Mouse (Mus musculus): ENCODE data around the gene Grk3. TPM values are rescaled to one million over a fixed set of nuclear protein-coding genes. Genes with fewer than 3 reads are reported as not detected.

Gene Grk3
- 1 to 10 TPM; 5.1 to 6.6 TPM for total RNA-seq (2021)

- DNase-seq (ENCODE audit: low spot score): peak; percentile 32
- intact Hi-C loops (cut with DNase I): loop anchor here (2.0 to 5.0 kb wide), 2 partner anchors 37 to 145 kb away; no protein-coding TSS in a partner anchor
Measured at GRCm38 (mm10) chr5:113015236-113016061, at the start of gene Grk3. Grk3 (minus strand) TSS chr5:113015791.

GRCm38 (mm10) chr5:113054308-113054707 is 38.7 kb upstream of the Grk3 start:
- intact Hi-C loops (cut with DNase I): loop anchor here (1.0 to 10.0 kb wide), 4 partner anchors 37 to 622 kb away; partner anchors contain the start of gene Grk3
- peak; percentile 27 for DNase-seq (ENCODE audit: low spot score)

- intact Hi-C loops (cut with DNase I): loop anchor here (5.0 to 10.0 kb wide), 3 partner anchors 33 to 618 kb away; partner anchors contain the start of gene Grk3
- no peak for DNase-seq (ENCODE audit: low spot score)
Measured at GRCm38 (mm10) chr5:113050581-113051185, 35.1 kb upstream of the Grk3 start.

- DNase-seq (ENCODE audit: low spot score): no peak
- intact Hi-C loops (cut with DNase I): loop anchor here (5.0 to 10.0 kb wide), 3 partner anchors 33 to 618 kb away; partner anchors contain the start of gene Grk3
Measured at GRCm38 (mm10) chr5:113049876-113050275, 34.3 kb upstream of the Grk3 start.

GRCm38 (mm10) chr5:113045511-113046273 is 30.1 kb upstream of the Grk3 start:
- intact Hi-C loops (cut with DNase I): no loop called here
- DNase-seq (ENCODE audit: low spot score): no peak

- intact Hi-C loops (cut with DNase I): no loop called here
- no peak for DNase-seq (ENCODE audit: low spot score)
Measured at GRCm38 (mm10) chr5:113043531-113043930, 27.9 kb upstream of the Grk3 start.

GRCm38 (mm10) chr5:113041567-113042071 is 26.0 kb upstream of the Grk3 start:
- intact Hi-C loops (cut with DNase I): no loop called here
- peak; percentile 35 for DNase-seq (ENCODE audit: low spot score)

GRCm38 (mm10) chr5:113040776-113041175 is 25.2 kb upstream of the Grk3 start:
- intact Hi-C loops (cut with DNase I): no loop called here
- DNase-seq (ENCODE audit: low spot score): no peak

- DNase-seq (ENCODE audit: low spot score): no peak
- intact Hi-C loops (cut with DNase I): no loop called here
Measured at GRCm38 (mm10) chr5:113038601-113039000, 23.0 kb upstream of the Grk3 start.

GRCm38 (mm10) chr5:113035094-113036047 is 19.8 kb upstream of the Grk3 start:
- no peak for DNase-seq (ENCODE audit: low spot score)
- intact Hi-C loops (cut with DNase I): no loop called here

- no peak for DNase-seq (ENCODE audit: low spot score)
- intact Hi-C loops (cut with DNase I): no loop called here
Measured at GRCm38 (mm10) chr5:113031201-113031754, 15.7 kb upstream of the Grk3 start.

- intact Hi-C loops (cut with DNase I): no loop called here
- no peak for DNase-seq (ENCODE audit: low spot score)
Measured at GRCm38 (mm10) chr5:113030082-113030481, 14.5 kb upstream of the Grk3 start.

- intact Hi-C loops (cut with DNase I): no loop called here
- DNase-seq (ENCODE audit: low spot score): no peak
Measured at GRCm38 (mm10) chr5:113026706-113027105, 11.1 kb upstream of the Grk3 start.

GRCm38 (mm10) chr5:113024154-113024764 is 8.7 kb upstream of the Grk3 start:
- intact Hi-C loops (cut with DNase I): no loop called here
- DNase-seq (ENCODE audit: low spot score): no peak

GRCm38 (mm10) chr5:113018190-113018589 is 2.6 kb upstream of the Grk3 start:
- intact Hi-C loops (cut with DNase I): loop anchor here (5.0 kb wide), 1 partner anchor 34 kb away; no protein-coding TSS in a partner anchor
- no peak for DNase-seq (ENCODE audit: low spot score)

GRCm38 (mm10) chr5:113017004-113017403 is 1.4 kb upstream of the Grk3 start:
- intact Hi-C loops (cut with DNase I): loop anchor here (5.0 kb wide), 1 partner anchor 35 kb away; no protein-coding TSS in a partner anchor

GRCm38 (mm10) chr5:113014808-113015235 is 769 bp downstream of the Grk3 start:
- intact Hi-C loops (cut with DNase I): loop anchor here (2.0 to 5.0 kb wide), 2 partner anchors 37 to 144 kb away; no protein-coding TSS in a partner anchor
- DNase-seq (ENCODE audit: low spot score): no peak

More at GRCm38 (mm10) chr5:113017004-113017403, 1.4 kb upstream of the Grk3 start:
- no peak for DNase-seq (ENCODE audit: low spot score)
